Mouse (Mus musculus): Measurements from ENCODE around the gene Kbtbd7. TPM values are rescaled to one million over a fixed set of nuclear protein-coding genes. Genes with fewer than 3 reads are reported as not detected.
"Not testable (repeated sequence)": the region's sequence is repeated elsewhere in the genome, so short reads cannot be mapped to it uniquely, and the experiment has no call there.

Gene Kbtbd7
- polyA plus RNA-seq, 1 experiment from 2014 or later: 12.8 TPM

- Histone ChIP-seq H3K9ac (ENCODE audit: low read length) (peak within 1 kb of the TSS; percentile 61), H3K36me3 (ENCODE audit: control insufficient read depth, insufficient read depth, low read length) (peaks cover 7% of the 10 kb centered on the region; the same call in 1 of the 2 replicates), H3K4me2 (ENCODE audit: low read depth, low read length) (peak within 1 kb of the TSS; percentile 69), H3K9me3 (ENCODE audit: control insufficient read depth, low read length) (no peaks in the 10 kb centered on the region), H3K27me3 (ENCODE audit: control insufficient read depth, insufficient read depth, low read depth, low read length) (no peaks in the 10 kb centered on the region), H3K4me3 (ENCODE audit: low read length) (peak within 1 kb of the TSS; percentile 53), H3K4me1 (replicated peaks; ENCODE audit: control insufficient read depth, insufficient read depth, low read length) (0 out of 2 replicates have a peak, but pooled peaks cover 2% of the 10 kb centered on the region), H3K27ac (ENCODE audit: low read length) (peak within 1 kb of the TSS; percentile 69)
- peak; percentile 90 for ATAC-seq (ENCODE audit: low read depth)
- WGBS: 16% methylated on average over 23 of the region's 23 CpGs
Measured at GRCm38 (mm10) chr14:79397321-79398122, 28.8 kb upstream of the Kbtbd7 start, which contains the start of gene Mtrf1. Gene Mtrf1 (plus strand): TSS chr14:79397772.

GRCm38 (mm10) chr14:79407641-79408040 is 18.7 kb upstream of the Kbtbd7 start:
- WGBS: 78% methylated on average over 2 of the region's 2 CpGs
- no peak for ATAC-seq (ENCODE audit: low read depth)
- H3K36me3 ChIP-seq (ENCODE audit: control insufficient read depth, insufficient read depth, low read length): peaks cover 4% of the 10 kb centered on the region; the same call in 1 of the 2 replicates

DNA sequence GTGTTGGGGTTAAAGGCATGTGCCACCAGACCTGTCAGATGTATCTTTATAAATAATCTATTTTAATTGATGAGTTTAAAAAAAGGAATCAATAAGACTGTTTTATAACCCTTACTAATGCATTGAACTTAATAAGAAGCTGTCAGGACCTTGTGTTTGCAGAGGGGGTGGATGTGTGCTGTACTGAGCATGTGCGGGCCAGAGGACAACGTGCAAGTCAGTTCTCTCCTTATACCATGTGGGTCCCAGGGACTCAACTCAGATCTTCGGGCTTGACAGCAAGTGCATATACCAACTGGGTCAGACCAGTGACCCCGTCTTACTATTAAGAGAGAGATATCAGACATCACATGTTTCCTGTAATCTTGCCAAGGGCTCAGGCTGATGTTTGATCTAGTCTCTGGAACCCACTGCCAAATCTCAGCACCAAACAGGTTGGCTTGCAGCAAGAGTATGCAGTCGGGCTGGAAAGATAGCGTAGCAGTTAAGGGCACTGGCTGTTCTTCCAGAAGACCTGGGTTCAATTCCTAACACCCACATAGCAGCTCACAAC is 17.0 kb upstream of the Kbtbd7 start:
- H3K9ac ChIP-seq (ENCODE audit: low read length): no peak overlapping the region
- H3K27ac ChIP-seq (ENCODE audit: low read length): no peak overlapping the region
- H3K4me1 ChIP-seq (replicated peaks; ENCODE audit: control insufficient read depth, insufficient read depth, low read length): no peaks in the 10 kb centered on the region
- H3K27me3 ChIP-seq (ENCODE audit: control insufficient read depth, insufficient read depth, low read depth, low read length): no peaks in the 10 kb centered on the region
- peaks cover 5% of the 10 kb centered on the region; the same call in 1 of the 2 replicates for H3K36me3 ChIP-seq (ENCODE audit: control insufficient read depth, insufficient read depth, low read length)
- no peak overlapping the region for H3K4me3 ChIP-seq (ENCODE audit: low read length)
- H3K4me2 ChIP-seq (ENCODE audit: low read depth, low read length): no peak overlapping the region
- no peak for ATAC-seq (ENCODE audit: low read depth)
- H3K9me3 ChIP-seq (ENCODE audit: control insufficient read depth, low read length): no peaks in the 10 kb centered on the region
- WGBS: 79% methylated on average over 6 of the region's 6 CpGs

More at GRCm38 (mm10) chr14:79407641-79408040, 18.7 kb upstream of the Kbtbd7 start:
- Histone ChIP-seq H3K4me2 (ENCODE audit: low read depth, low read length) (no peak overlapping the region), H3K27ac (ENCODE audit: low read length) (no peak overlapping the region), H3K4me3 (ENCODE audit: low read length) (no peak overlapping the region), H3K9me3 (ENCODE audit: control insufficient read depth, low read length) (no peaks in the 10 kb centered on the region), H3K27me3 (ENCODE audit: control insufficient read depth, insufficient read depth, low read depth, low read length) (no peaks in the 10 kb centered on the region), H3K4me1 (replicated peaks; ENCODE audit: control insufficient read depth, insufficient read depth, low read length) (no peaks in the 10 kb centered on the region), H3K9ac (ENCODE audit: low read length) (no peak overlapping the region)

DNA sequence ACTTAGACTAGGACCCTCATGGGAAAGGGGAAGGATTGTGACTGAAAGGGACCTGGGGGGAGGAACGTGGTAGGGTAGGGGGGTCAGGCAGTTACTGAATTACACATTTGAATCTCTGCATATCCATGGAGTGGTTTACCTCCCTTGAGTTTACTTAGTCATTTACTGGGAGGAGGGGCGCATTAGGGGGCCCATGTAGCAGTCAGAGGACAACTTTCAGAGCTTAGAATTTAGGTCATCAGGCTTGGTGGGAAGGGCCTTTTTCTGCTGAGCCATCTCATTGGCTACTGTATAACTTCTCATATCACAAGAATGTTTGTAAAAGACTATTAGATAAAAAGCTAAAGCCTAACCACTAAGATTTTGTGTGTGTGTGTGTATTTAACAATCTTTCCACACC is 15.6 kb upstream of the Kbtbd7 start:
- ATAC-seq (ENCODE audit: low read depth): no peak
- WGBS: 53% methylated on average over 2 of the region's 2 CpGs
- Histone ChIP-seq H3K27ac (ENCODE audit: low read length) (peak overlapping the region; percentile 3; the same call in 1 of the 2 replicates), H3K4me3 (ENCODE audit: low read length) (no peak overlapping the region), H3K4me1 (replicated peaks; ENCODE audit: control insufficient read depth, insufficient read depth, low read length) (no peaks in the 10 kb centered on the region), H3K9ac (ENCODE audit: low read length) (no peak overlapping the region), H3K9me3 (ENCODE audit: control insufficient read depth, low read length) (no peaks in the 10 kb centered on the region), H3K36me3 (ENCODE audit: control insufficient read depth, insufficient read depth, low read length) (peaks cover 5% of the 10 kb centered on the region; the same call in 1 of the 2 replicates), H3K27me3 (ENCODE audit: control insufficient read depth, insufficient read depth, low read depth, low read length) (no peaks in the 10 kb centered on the region), H3K4me2 (ENCODE audit: low read depth, low read length) (no peak overlapping the region)

- Histone ChIP-seq H3K27me3 (ENCODE audit: control insufficient read depth, insufficient read depth, low read depth, low read length) (no peaks in the 10 kb centered on the region), H3K36me3 (ENCODE audit: control insufficient read depth, insufficient read depth, low read length) (peaks cover 5% of the 10 kb centered on the region; the same call in 1 of the 2 replicates), H3K9ac (ENCODE audit: low read length) (no peak overlapping the region), H3K4me1 (replicated peaks; ENCODE audit: control insufficient read depth, insufficient read depth, low read length) (no peaks in the 10 kb centered on the region), H3K27ac (ENCODE audit: low read length) (no peak overlapping the region), H3K9me3 (ENCODE audit: control insufficient read depth, low read length) (no peaks in the 10 kb centered on the region), H3K4me2 (ENCODE audit: low read depth, low read length) (no peak overlapping the region), H3K4me3 (ENCODE audit: low read length) (no peak overlapping the region)
- no peak for ATAC-seq (ENCODE audit: low read depth)
- 87% methylated on average over 6 of the region's 6 CpGs for WGBS
Measured at GRCm38 (mm10) chr14:79413121-79413520, 13.2 kb upstream of the Kbtbd7 start.

GRCm38 (mm10) chr14:79420083-79420685 is 6.1 kb upstream of the Kbtbd7 start:
- no peak overlapping the region for H3K4me3 ChIP-seq (ENCODE audit: low read length)
- no peak overlapping the region for H3K4me2 ChIP-seq (ENCODE audit: low read depth, low read length)
- no peaks in the 10 kb centered on the region for H3K4me1 ChIP-seq (replicated peaks; ENCODE audit: control insufficient read depth, insufficient read depth, low read length)
- no peak overlapping the region for H3K9ac ChIP-seq (ENCODE audit: low read length)
- H3K9me3 ChIP-seq (ENCODE audit: control insufficient read depth, low read length): no peaks in the 10 kb centered on the region
- ATAC-seq (ENCODE audit: low read depth): no peak
- no peaks in the 10 kb centered on the region for H3K27me3 ChIP-seq (ENCODE audit: control insufficient read depth, insufficient read depth, low read depth, low read length)
- no peak overlapping the region for H3K27ac ChIP-seq (ENCODE audit: low read length)
- 66% methylated on average over 20 of the region's 20 CpGs for WGBS
- no peaks in the 10 kb centered on the region for H3K36me3 ChIP-seq (ENCODE audit: control insufficient read depth, insufficient read depth, low read length)

DNA sequence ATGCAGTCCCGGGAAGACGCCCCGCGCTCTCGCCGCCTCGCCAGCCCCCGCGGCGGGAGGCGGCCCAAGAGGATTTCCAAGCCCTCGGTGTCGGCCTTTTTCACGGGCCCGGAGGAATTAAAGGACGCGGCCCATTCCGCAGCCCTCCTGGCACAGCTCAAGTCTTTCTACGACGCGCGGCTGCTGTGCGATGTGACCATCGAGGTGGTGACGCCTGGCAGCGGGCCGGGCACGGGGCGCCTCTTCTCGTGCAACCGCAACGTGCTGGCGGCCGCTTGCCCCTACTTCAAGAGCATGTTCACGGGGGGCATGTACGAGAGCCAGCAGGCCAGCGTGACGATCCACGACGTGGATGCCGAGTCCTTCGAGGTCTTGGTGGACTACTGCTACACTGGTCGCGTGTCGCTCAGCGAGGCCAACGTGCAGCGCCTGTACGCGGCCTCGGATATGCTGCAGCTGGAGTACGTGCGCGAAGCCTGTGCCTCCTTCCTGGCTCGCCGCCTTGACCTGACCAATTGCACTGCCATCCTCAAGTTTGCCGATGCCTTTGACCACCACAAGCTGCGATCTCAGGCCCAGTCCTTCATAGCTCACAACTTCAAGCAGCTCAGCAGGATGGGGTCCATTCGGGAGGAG is 537 bp downstream of the Kbtbd7 start:
- peak; percentile 54 for ATAC-seq (ENCODE audit: low read depth)
- Histone ChIP-seq H3K9ac (ENCODE audit: low read length) (peak overlapping the region; percentile 76), H3K4me3 (ENCODE audit: low read length) (peak overlapping the region; percentile 60), H3K36me3 (ENCODE audit: control insufficient read depth, insufficient read depth, low read length) (peaks cover 10% of the 10 kb centered on the region), H3K9me3 (ENCODE audit: control insufficient read depth, low read length) (peaks cover 11% of the 10 kb centered on the region), H3K27ac (ENCODE audit: low read length) (peak overlapping the region; percentile 88), H3K4me2 (ENCODE audit: low read depth, low read length) (peak overlapping the region; percentile 57)
- H3K27me3 ChIP-seq (ENCODE audit: control insufficient read depth, insufficient read depth, low read depth, low read length); H3K4me1 ChIP-seq (replicated peaks; ENCODE audit: control insufficient read depth, insufficient read depth, low read length): not testable (repeated sequence)
- WGBS: no CpG with 5 or more reads among the region's 59 CpGs

GRCm38 (mm10) chr14:79434068-79434467 is 7.8 kb downstream of the Kbtbd7 start:
- H3K27ac ChIP-seq (ENCODE audit: low read length): no peak overlapping the region
- H3K4me1 ChIP-seq (replicated peaks; ENCODE audit: control insufficient read depth, insufficient read depth, low read length): no peaks in the 10 kb centered on the region
- H3K9ac ChIP-seq (ENCODE audit: low read length): no peak overlapping the region
- ATAC-seq (ENCODE audit: low read depth): no peak
- 67% methylated on average over 1 of the region's 1 CpGs for WGBS
- no peaks in the 10 kb centered on the region for H3K9me3 ChIP-seq (ENCODE audit: control insufficient read depth, low read length)
- no peaks in the 10 kb centered on the region; the same call in 1 of the 2 replicates for H3K36me3 ChIP-seq (ENCODE audit: control insufficient read depth, insufficient read depth, low read length)
- H3K4me3 ChIP-seq (ENCODE audit: low read length): no peak overlapping the region
- H3K4me2 ChIP-seq (ENCODE audit: low read depth, low read length): no peak overlapping the region
- H3K27me3 ChIP-seq (ENCODE audit: control insufficient read depth, insufficient read depth, low read depth, low read length): no peaks in the 10 kb centered on the region

GRCm38 (mm10) chr14:79440655-79441054 is 14.3 kb downstream of the Kbtbd7 start:
- Histone ChIP-seq H3K9me3 (ENCODE audit: control insufficient read depth, low read length) (no peaks in the 10 kb centered on the region; the same call in 1 of the 2 replicates), H3K9ac (ENCODE audit: low read length) (no peak overlapping the region), H3K4me2 (ENCODE audit: low read depth, low read length) (no peak overlapping the region), H3K4me1 (replicated peaks; ENCODE audit: control insufficient read depth, insufficient read depth, low read length) (no peaks in the 10 kb centered on the region), H3K27me3 (ENCODE audit: control insufficient read depth, insufficient read depth, low read depth, low read length) (no peaks in the 10 kb centered on the region), H3K36me3 (ENCODE audit: control insufficient read depth, insufficient read depth, low read length) (no peaks in the 10 kb centered on the region), H3K27ac (ENCODE audit: low read length) (no peak overlapping the region), H3K4me3 (ENCODE audit: low read length) (no peak overlapping the region)
- ATAC-seq (ENCODE audit: low read depth): no peak
- 75% methylated on average over 2 of the region's 2 CpGs for WGBS

All from lung, embryonic 16.5 days (tissue).